Mouse (Mus musculus) monocyte, adult 5-6 weeks (primary cell): ENCODE measurements around the gene Stpg2. TPM values are rescaled to one million over a fixed set of nuclear protein-coding genes. Genes with fewer than 3 reads are reported as not detected.
"Not testable (repeated sequence)": the region's sequence is repeated elsewhere in the genome, so short reads cannot be mapped to it uniquely, and the experiment has no call there.

Source experiments
- ATAC-seq: fragments of 153-309, 156-312 bp; replicated peaks from 2 replicates; pipeline ENCODE4 v1.8.0; 2017; ENCODE audit warnings: mild to moderate bottlenecking; ENCODE audit not compliant: low TSS enrichment, insufficient number of reproducible peaks, severe bottlenecking, poor library complexity, low FRiP score
- total RNA-seq: library from RNA; stranded (forward); fragments of 200-1000, 200-491, 200-594 nt; gene quantifications from 3 replicates; pipeline ENCODE4 v1.2.3, GENCODE M21; 2017

Gene Stpg2
- total RNA-seq, 1 experiment from 2014 or later = not detected

- no peak for ATAC-seq
Observed at GRCm38 (mm10) chr3:139676723-139677122, 471.2 kb downstream of the Stpg2 start.

DNA sequence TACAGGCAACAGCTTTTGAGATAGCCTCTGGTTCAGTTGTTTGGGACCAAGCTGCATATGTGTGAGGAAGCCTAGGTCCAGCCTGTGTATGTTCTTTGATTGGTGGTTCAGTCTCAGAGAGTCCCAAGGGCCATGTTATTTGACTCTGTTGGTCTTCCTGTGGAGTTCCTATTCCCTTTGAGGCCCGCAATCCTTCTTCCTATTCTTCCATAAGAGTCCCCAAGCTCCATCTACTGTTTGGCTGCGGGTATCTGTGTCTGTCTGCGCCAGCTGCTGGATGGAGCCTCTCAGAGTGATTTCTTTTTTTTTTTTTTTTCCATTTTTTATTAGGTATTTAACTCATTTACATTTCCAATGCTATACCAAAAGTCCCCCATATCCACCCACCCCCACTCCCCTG, 498.7 kb downstream of the Stpg2 start:
- not testable (repeated sequence) for ATAC-seq

GRCm38 (mm10) chr3:139707396-139707795, 501.9 kb downstream of the Stpg2 start:
- not testable (repeated sequence) for ATAC-seq

GRCm38 (mm10) chr3:139709794-139710193, 504.3 kb downstream of the Stpg2 start:
- no peak for ATAC-seq

GRCm38 (mm10) chr3:139728751-139729150, 523.3 kb downstream of the Stpg2 start:
- ATAC-seq = no peak

GRCm38 (mm10) chr3:139729248-139729647, 523.8 kb downstream of the Stpg2 start:
- no peak for ATAC-seq

DNA sequence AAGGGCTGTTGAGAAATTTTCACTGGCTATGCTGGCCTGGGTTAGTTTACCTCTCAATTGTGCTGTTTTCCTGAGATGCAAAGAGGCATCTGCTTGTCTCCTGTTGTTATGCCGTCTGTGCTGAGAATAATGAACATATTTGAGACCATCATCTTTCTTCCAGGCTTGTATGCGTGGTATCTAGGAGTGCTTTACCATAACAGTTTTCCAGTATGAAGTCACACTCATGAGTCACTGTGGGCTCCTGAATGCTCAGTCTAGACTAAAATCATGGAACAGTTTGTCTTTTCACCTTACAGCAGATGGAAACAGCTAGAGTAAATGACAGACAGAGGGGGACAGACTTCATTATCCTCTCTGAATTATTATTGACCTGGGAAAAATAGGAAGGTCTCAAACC, 527.7 kb downstream of the Stpg2 start:
- ATAC-seq = no peak

- no peak for ATAC-seq
Observed at GRCm38 (mm10) chr3:139739388-139739787, 533.9 kb downstream of the Stpg2 start.

Other genes with a start within 250 kb of the Stpg2 start
- gene Rap1gds1, start 130.5 kb upstream of the Stpg2 start, total RNA-seq = 57.7 to 83.7 TPM (median 58.3 TPM) in 3 replicates